21 mouse cellular contexts compared by ENCODE assay signal in genomic region chr2:70667016-70667415, GRCm38 (mm10). TPM values are rescaled to one million over a fixed set of nuclear protein-coding genes. Genes with fewer than 3 reads are reported as not detected.
DNase-seq lines count a peak whose midpoint lies in the region; ATAC-seq and TF ChIP-seq lines count a peak whose summit lies in the region.
"Had no signal": no experiment of that assay in that cellular context is flagged by ENCODE, and none has a peak within 500 bp of the region (broad histone marks: within the 10 kb centered on the region; RNA-seq: fewer than 3 reads in every experiment).

No protein-coding gene starts in this region.

- no peak overlapping the region for H3K9ac ChIP-seq in CH12.LX (ENCODE audit: insufficient read depth, low read depth)
- H3K9ac ChIP-seq in lung, postnatal 0 days (replicated peaks; ENCODE audit: low read depth): no peak overlapping the region

- no peak overlapping the region for H3K4me3 ChIP-seq in heart, embryonic 10.5 days
- H3K4me3 ChIP-seq in CH12.LX (replicated peaks in 1 of 3; ENCODE audit: low read depth in 2 of 3, low read length in 2 of 3, poor library complexity in 1 of 3): no peak overlapping the region
- no peak overlapping the region for H3K4me3 ChIP-seq in lung, postnatal 0 days (ENCODE audit: low read depth, low read length)

- in situ Hi-C loops in CH12.LX (cut with MboI; ENCODE audit: low pct_ligation_motif_present, low pct_unique_long_range_greater_than_20kb, low sequenced_read_pairs): no loop called here

- H3K9me3 ChIP-seq in heart, embryonic 10.5 days: no peaks in the 10 kb centered on the region
- H3K9me3 ChIP-seq in CH12.LX (replicated peaks; ENCODE audit: low read length): no peaks in the 10 kb centered on the region
- H3K9me3 ChIP-seq in lung, postnatal 0 days (ENCODE audit: low read length): no peaks in the 10 kb centered on the region
- H3K9me3 ChIP-seq: G1E had no signal

- ATAC-seq in lung, postnatal 0 days: no peak
- ATAC-seq: activated CD4-positive, CD25-positive, alpha-beta regulatory T cell, adult 4 months; CD4-positive, CD25-positive, alpha-beta regulatory T cell, adult 4 months; Patski had no signal

- peaks cover 12% of the 10 kb centered on the region; the same call in 1 of the 2 replicates for H3K36me3 ChIP-seq in heart, embryonic 10.5 days
- H3K36me3 ChIP-seq in CH12.LX (replicated peaks in 1 of 2; ENCODE audit: control insufficient read depth in 1 of 2, insufficient read depth in 1 of 2, low read length in 1 of 2): peaks cover 3 to 39% of the 10 kb centered on the region in 2 experiments
- H3K36me3 ChIP-seq in lung, postnatal 0 days (ENCODE audit: insufficient read depth, low read length): no peaks in the 10 kb centered on the region

- no peak overlapping the region for H3K4me2 ChIP-seq in CH12.LX (ENCODE audit: insufficient read depth, low read depth, poor library complexity, severe bottlenecking)
- H3K4me2 ChIP-seq in lung, postnatal 0 days (replicated peaks; ENCODE audit: low read depth, low read length): no peak overlapping the region

- H3K79me2 ChIP-seq in CH12.LX (replicated peaks; ENCODE audit: control insufficient read depth, extremely low read depth, insufficient read depth, poor library complexity, severe bottlenecking): peaks cover 87% of the 10 kb centered on the region

- TF ChIP-seq CTCF in CH12.LX (conservative IDR thresholded peaks at IDR 0.05 in 1 of 2, IDR thresholded peaks at IDR 0.05 in 1 of 2; ENCODE audit: low read depth in 2 of 2, low read length in 2 of 2): no peak
- no peak for TF ChIP-seq CTCF in lung, postnatal 0 days (IDR thresholded peaks at IDR 0.05)

- no peak for TF ChIP-seq EP300 in CH12.LX (IDR thresholded peaks at IDR 0.05; ENCODE audit: low read length)
- TF ChIP-seq EP300 in lung, postnatal 0 days (IDR thresholded peaks at IDR 0.05): no peak

- TF ChIP-seq POLR2A in CH12.LX (IDR thresholded peaks at IDR 0.05; ENCODE audit: low read depth, low read length): no peak

- H3K27me3 ChIP-seq in heart, embryonic 10.5 days (ENCODE audit: insufficient read depth, poor library complexity, severe bottlenecking): no peaks in the 10 kb centered on the region
- no peaks in the 10 kb centered on the region for H3K27me3 ChIP-seq in CH12.LX (replicated peaks)
- H3K27me3 ChIP-seq in lung, postnatal 0 days (replicated peaks; ENCODE audit: insufficient read depth, low read length): no peaks in the 10 kb centered on the region
- H3K27me3 ChIP-seq: Patski had no signal

- TF ChIP-seq RAD21 in CH12.LX (IDR thresholded peaks at IDR 0.05; ENCODE audit: low read depth, low read length): no peak

- WGBS in heart, embryonic 10.5 days: 91% methylated on average over 7 of the region's 7 CpGs
- 79% methylated on average over 7 of the region's 7 CpGs for WGBS in lung, postnatal 0 days

- H3K4me1 ChIP-seq in heart, embryonic 10.5 days: peaks cover 23% of the 10 kb centered on the region
- H3K4me1 ChIP-seq in CH12.LX (ENCODE audit: control insufficient read depth in 1 of 2, insufficient read depth in 2 of 2): peaks cover 24 to 84% of the 10 kb centered on the region in 2 experiments; a peak in 3 of 4 replicates
- H3K4me1 ChIP-seq in lung, postnatal 0 days (ENCODE audit: insufficient read depth, low read depth, low read length): peaks cover 9% of the 10 kb centered on the region; the same call in 1 of the 2 replicates

- H3K27ac ChIP-seq in heart, embryonic 10.5 days: no peak overlapping the region
- no peak overlapping the region for H3K27ac ChIP-seq in CH12.LX (ENCODE audit: insufficient read depth, low read depth)
- no peak overlapping the region for H3K27ac ChIP-seq in lung, postnatal 0 days (ENCODE audit: low read length)

- DNase-seq in heart, adult 11 months: peak; percentile 83
- no peak for DNase-seq in heart, postnatal 25 days (ENCODE audit: low spot score)
- peak; percentile 70 for DNase-seq in heart, embryonic 10.5 days (ENCODE audit: low spot score)
- no peak for DNase-seq in heart, adult 9 months (ENCODE audit: low spot score in 2 of 2)
- peak; percentile 21 for DNase-seq in CH12.LX (ENCODE audit: extremely low read depth)
- DNase-seq in lung, postnatal 0 days (ENCODE audit: low spot score): no peak
- DNase-seq: adrenal gland, adult 2 months; adrenal gland, adult 8-10 months; adrenal gland, postnatal 10 days; adrenal gland, postnatal 14 days; adrenal gland, postnatal 25 days; adrenal gland, postnatal 36 days; B cell, adult 2 months; cerebellum, adult 11 months; cerebellum, adult 11-12 months; cerebellum, adult 18-20 months; cerebellum, adult 2 months had no signal

- dilution Hi-C loops in CH12.LX (cut with MboI; ENCODE audit: extremely low pct_ligation_motif_present, extremely low pct_unique_long_range_greater_than_20kb, low sequenced_read_pairs): no loop called here

- intact Hi-C loops in heart, postnatal 25 days (cut with DNase I): no loop called here

TF ChIP-seq in CH12.LX, 34 proteins besides CTCF, POLR2A, EP300 and RAD21:
- TF ChIP-seq BHLHE40 (IDR thresholded peaks at IDR 0.05; ENCODE audit: low read depth, low read length) (peak; percentile 10; the same call in 1 of the 2 replicates), MEF2A (IDR thresholded peaks at IDR 0.05; ENCODE audit: borderline replicate concordance, low read depth, low read length) (no peak)

RNA-seq across cellular contexts. Expression of gene Gm26558, which starts 5.1 kb away (rescaled TPM):
- not detected for total RNA-seq in heart, postnatal 25 days (2021)
- 3.8 and 4.6 TPM in 2 replicates for polyA plus RNA-seq in heart, embryonic 10.5 days (2016; fragmentation: Nextera tagmentation; extraction: Ambion mirVana)
- 0.63 and 0.64 TPM in 2 replicates for total RNA-seq in CH12.LX (2012; rRNA removed)
- total RNA-seq in CH12.LX (2014; rRNA removed): not detected in 2 replicates
- 0.33 TPM in 1 of 2 replicates, not detected in the other for polyA plus RNA-seq in CH12.LX (2012; ENCODE audit: insufficient read length, low read depth)
- 2.8 and 4.4 TPM in 2 replicates for polyA plus RNA-seq in lung, postnatal 0 days (2015; fragmentation: Nextera tagmentation; extraction: Ambion mirVana)
- total RNA-seq: adrenal gland, adult 2 months; adrenal gland, postnatal 14 days had no signal
- polyA plus RNA-seq: activated CD4-positive, CD25-positive, alpha-beta regulatory T cell, adult 4 months; CD4-positive, CD25-positive, alpha-beta regulatory T cell, adult 4 months had no signal

RNA-seq across cellular contexts. Expression of gene Gorasp2, which starts 5.6 kb away (rescaled TPM):
- total RNA-seq in heart, postnatal 25 days (2021): 10 to 100 TPM; 60.8 to 61.5 TPM
- 198 and 205 TPM in 2 replicates for polyA plus RNA-seq in heart, embryonic 10.5 days (2016; fragmentation: Nextera tagmentation; extraction: Ambion mirVana)
- 65.4 and 74.9 TPM in 2 replicates for total RNA-seq in CH12.LX (2012; rRNA removed)
- 72.0 and 77.4 TPM in 2 replicates for total RNA-seq in CH12.LX (2014; rRNA removed)
- polyA plus RNA-seq in CH12.LX (2012; ENCODE audit: insufficient read length, low read depth): 115 and 145 TPM in 2 replicates
- 122 and 133 TPM in 2 replicates for polyA plus RNA-seq in lung, postnatal 0 days (2015; fragmentation: Nextera tagmentation; extraction: Ambion mirVana)

Comparison
In these comparisons a context has a peak if more than half of its experiments do, and no peak if none do; other contexts are left out.
1. DNase-seq: peak in heart, adult 11 months (single experiment), heart, embryonic 10.5 days (single experiment) and CH12.LX (single experiment); none in heart, postnatal 25 days (single experiment), heart, adult 9 months (0 of 2) and lung, postnatal 0 days (single experiment).